Mouse (Mus musculus) NIH3T3 (cell line): ENCODE results near the gene Ankzf1.

Experiments used
- DNase-seq: peaks from one replicate; pipeline ENCODE4 v3.0.0-alpha.2; 2012; ENCODE audit warnings: low read depth

The Ankzf1 gene

GRCm38 (mm10) chr1:75191622-75192402 is at the start of gene Ankzf1, which contains the start of gene Atg9a:
Gene Ankzf1 (plus strand): TSS chr1:75192151.
Gene Atg9a (minus strand): TSS chr1:75192196.
- peak; percentile 98 for DNase-seq

GRCm38 (mm10) chr1:75142301-75143261 is 49.4 kb upstream of the Ankzf1 start, which contains the start of the genes Cnppd1 and Retreg2:
Gene Cnppd1 (minus strand): TSS chr1:75142711.
Gene Retreg2 (plus strand): TSS chr1:75142778.
- DNase-seq = peak; percentile 99

GRCm38 (mm10) chr1:75145589-75145988 is 46.4 kb upstream of the Ankzf1 start:
- DNase-seq = no peak

DNA sequence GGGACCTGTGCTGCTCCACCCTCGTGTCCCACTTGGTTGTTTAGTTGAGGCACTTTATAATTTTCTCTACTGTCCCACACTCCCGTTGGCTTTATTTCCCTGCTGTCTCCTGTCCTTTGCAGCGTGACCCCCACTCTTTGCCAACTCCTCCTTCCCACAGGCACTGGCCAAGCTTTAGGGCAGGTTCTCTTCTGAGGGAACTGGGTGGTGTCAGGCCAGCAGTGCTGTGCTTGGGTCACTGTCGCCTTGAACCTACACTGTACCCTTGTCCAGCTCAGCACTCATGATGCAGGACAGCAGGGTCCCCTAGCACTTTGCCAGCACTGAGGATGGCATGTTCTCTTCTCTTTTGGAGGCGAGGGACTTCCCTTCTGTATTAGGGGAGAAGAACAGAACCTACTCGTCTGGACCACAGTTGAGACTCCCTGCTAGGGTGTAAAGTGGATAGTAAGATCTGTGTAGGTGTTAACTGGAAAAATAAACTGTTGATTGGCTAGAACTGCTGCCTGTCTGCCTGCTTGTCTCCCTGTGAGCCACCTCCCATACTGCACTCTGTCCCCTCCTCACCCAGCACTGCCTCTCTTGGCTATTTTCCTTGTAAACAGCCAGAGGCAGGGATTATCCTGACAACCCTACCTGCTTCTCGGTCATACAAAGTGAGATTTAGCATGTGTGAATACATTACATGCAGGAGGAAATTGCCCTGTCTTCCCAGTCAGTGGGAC is 44.4 kb upstream of the Ankzf1 start:
- no peak for DNase-seq

GRCm38 (mm10) chr1:75148727-75149126 is 43.2 kb upstream of the Ankzf1 start:
- no peak for DNase-seq

GRCm38 (mm10) chr1:75155837-75156236 is 36.1 kb upstream of the Ankzf1 start:
- DNase-seq = peak; percentile 36

DNA sequence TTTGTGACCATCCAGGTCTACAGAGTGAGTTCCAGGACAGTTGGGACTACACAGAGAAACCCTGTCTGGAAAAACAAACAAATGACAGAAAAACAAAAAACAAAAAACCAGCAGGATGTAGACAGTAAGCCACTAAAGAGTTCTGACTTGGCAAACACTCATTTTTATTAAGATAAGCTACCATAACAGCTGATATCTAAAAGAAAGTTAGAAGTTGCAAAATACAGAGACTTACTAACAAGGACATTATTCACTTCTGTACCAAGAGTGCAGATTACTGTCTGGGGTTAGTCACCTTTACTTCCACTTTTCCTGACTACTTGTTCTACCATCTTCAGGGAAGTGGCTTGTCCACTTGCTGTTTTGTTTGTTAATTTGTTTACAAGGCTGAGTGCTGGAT is 33.0 kb upstream of the Ankzf1 start:
- no peak for DNase-seq

GRCm38 (mm10) chr1:75159540-75160255 is 32.3 kb upstream of the Ankzf1 start:
- no peak for DNase-seq

- DNase-seq = no peak
These were observed 31.7 kb upstream of the Ankzf1 start for GRCm38 (mm10) chr1:75160256-75160617.

- DNase-seq = no peak
These were observed 23.9 kb upstream of the Ankzf1 start for GRCm38 (mm10) chr1:75168093-75168471.

DNA sequence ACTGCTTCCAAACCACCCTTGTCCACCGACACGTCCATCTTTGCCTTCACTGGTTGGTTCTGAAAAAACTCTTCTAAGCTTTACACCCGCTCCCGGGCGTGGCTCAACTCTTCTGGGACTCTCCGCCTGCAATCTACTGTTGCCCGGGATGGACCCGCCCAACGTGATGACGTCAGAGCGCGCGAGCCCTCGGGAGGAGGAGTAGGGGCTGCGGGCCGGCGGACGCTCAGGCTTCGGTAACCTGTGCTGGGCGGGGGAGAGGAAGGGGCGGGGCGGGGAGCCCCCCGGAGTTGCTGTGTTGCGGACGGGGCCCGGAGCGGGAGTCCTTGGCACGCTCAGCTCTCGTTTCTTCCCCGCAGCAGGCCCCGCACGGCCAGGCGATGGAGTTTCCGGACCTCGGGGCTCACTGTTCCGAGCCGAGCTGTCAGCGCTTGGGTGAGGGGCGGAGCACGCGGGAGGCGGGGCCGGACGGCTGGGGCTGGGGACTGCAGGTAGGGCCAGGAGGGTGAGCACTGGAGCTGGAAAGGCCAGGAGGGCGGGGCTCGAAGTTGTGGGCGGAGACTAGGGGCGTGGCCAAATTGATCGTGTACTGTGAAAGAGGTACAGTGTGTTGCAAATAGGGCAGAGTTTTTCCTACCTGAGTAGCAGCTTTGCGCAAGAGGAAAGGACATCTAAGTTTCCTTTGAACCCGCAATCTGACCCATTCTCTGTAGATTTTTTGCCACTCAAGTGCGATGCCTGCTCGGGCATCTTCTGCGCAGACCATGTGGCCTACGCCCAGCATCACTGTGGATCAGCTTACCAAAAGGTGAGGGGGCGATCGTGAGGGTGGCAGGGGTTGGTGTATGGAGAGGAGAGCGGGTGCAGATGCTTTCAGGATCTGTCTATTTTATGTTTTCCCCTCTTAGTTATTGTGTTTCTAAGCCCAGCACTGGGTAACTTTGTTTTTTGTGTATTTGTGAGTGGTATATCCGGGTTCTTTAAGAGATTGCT is 23.2 kb upstream of the Ankzf1 start, which contains the start of gene Zfand2b:
Zfand2b (plus strand) TSS at position 175 of the 993 bp plus-strand sequence.
- peak; percentile 99 for DNase-seq

- DNase-seq = peak; percentile 60
These were observed 12.4 kb upstream of the Ankzf1 start for GRCm38 (mm10) chr1:75179334-75180104.

- peak; percentile 91 for DNase-seq
These were observed 11.8 kb upstream of the Ankzf1 start, which contains the start of gene Abcb6 for GRCm38 (mm10) chr1:75180105-75180590. Gene Abcb6 (minus strand): TSS chr1:75180392.

DNA sequence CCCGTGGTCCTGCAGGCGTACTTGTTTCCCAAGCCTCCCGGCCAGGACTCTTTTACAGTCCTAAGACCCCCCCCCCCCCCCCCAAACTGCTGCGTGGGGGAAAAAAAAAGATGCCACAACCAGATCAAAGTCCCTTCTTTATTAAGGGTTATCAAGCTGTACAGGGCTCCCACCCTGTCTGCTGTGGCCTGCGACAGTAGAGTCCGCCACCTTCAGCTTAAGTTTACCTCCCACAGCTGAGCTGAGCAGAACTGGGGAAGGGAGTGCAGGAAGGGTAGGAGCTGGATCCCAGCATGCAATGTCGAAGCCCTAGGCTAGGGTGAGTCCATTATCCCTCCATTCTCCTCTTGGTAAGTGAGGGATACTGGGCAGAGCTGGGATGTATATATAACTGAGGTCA is 11.2 kb upstream of the Ankzf1 start:
- no peak for DNase-seq

GRCm38 (mm10) chr1:75181377-75181870 is 10.5 kb upstream of the Ankzf1 start:
- DNase-seq = no peak

GRCm38 (mm10) chr1:75182160-75182559 is 9.8 kb upstream of the Ankzf1 start:
- no peak for DNase-seq

GRCm38 (mm10) chr1:75185495-75185894 is 6.5 kb upstream of the Ankzf1 start:
- DNase-seq = no peak

GRCm38 (mm10) chr1:75187126-75187525 is 4.8 kb upstream of the Ankzf1 start:
- DNase-seq = no peak
